Mouse (Mus musculus): ENCODE measurements around the gene Ptprf. TPM values are rescaled to one million over a fixed set of nuclear protein-coding genes. Genes with fewer than 3 reads are reported as not detected.

The Ptprf gene
- polyA plus RNA-seq, 1 experiment = 154 TPM

DNA sequence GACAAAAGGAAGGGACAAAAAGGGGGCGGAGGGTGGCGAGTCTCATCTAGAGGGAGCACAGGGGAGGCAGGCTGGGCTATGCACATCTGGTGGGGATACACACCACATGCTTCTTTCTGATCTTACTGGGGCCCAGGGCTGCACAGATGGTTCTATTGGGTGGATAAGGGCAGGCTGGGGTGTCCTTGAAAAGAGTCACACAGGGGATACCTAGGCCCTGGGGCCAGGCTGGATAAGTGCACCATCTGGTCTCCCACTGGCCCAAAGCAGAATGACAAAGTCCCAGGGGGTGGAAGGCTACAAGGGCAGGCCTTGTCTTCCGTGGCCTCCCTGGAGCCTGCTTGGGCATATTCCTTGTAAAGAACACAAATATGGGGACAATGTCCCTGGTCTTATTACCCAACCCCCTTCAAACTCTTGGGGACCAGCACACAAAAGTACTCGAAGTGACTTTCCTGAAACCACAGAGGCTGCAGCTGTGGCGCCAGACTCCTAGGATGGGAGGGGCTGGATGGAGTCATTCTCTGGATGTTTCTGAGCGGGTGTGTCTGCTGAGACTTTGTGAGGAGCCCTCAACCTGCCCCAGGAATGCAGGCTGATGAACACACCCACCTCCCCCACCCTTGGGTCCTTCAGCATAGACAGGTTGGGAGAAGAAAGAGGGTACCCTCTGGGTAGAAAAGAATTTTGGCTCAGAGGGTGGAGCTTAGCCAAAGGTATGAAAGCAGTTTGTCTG lies 62.0 kb downstream of the Ptprf start:
- DNase-seq (ENCODE audit: low read depth) = no peak
- no peak for TF ChIP-seq CTCF (IDR thresholded peaks at IDR 0.05; ENCODE audit: borderline replicate concordance, extremely low read depth, insufficient read depth, insufficient read length)
- TF ChIP-seq POLR2A (IDR thresholded peaks at IDR 0.05; ENCODE audit: borderline replicate concordance, extremely low read depth, insufficient read depth, insufficient read length, poor library complexity, severe bottlenecking) = no peak

DNA sequence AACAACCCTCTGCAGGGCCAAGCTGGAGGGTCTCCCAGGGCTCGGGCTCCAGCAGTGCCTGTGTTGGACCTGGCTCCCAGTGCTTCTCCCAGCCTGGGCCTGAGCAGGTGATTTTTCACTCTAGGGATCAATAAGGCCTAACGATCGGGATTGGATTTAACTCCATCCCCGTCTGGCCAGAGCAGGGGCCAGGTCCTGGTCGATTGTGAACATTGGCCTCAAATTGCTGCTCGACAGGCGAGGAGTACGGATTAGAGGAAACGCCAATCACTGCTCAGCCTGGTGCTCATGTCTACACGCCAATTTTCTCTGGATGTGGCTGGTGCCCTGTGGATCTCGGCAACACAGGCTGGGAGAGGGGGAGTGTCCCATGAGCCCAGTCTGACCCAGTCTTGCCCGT lies 63.8 kb downstream of the Ptprf start:
- TF ChIP-seq CTCF (IDR thresholded peaks at IDR 0.05; ENCODE audit: borderline replicate concordance, extremely low read depth, insufficient read depth, insufficient read length) = no peak
- no peak for TF ChIP-seq POLR2A (IDR thresholded peaks at IDR 0.05; ENCODE audit: borderline replicate concordance, extremely low read depth, insufficient read depth, insufficient read length, poor library complexity, severe bottlenecking)
- DNase-seq (ENCODE audit: low read depth) = no peak

DNA sequence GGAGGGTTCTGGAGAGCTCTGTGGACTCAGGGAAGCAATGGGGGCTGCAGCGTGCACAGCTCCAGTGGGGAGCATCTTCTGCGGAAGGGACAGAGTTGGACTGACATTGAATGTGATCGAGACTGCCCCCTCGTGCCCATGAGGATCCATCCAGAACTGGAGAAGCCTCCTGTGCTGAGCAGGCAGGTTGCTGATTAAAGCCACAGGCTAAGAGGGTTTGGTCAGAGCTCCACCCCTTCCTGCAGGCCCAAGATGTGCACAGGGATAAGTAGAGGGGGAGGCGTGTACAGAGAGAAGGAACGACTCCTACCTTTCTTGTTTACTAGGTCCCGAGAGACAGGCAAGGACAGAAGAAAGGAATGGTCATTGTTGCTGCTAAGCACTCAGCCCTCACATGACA lies 69.9 kb downstream of the Ptprf start:
- TF ChIP-seq CTCF (IDR thresholded peaks at IDR 0.05; ENCODE audit: borderline replicate concordance, extremely low read depth, insufficient read depth, insufficient read length) = no peak
- TF ChIP-seq POLR2A (IDR thresholded peaks at IDR 0.05; ENCODE audit: borderline replicate concordance, extremely low read depth, insufficient read depth, insufficient read length, poor library complexity, severe bottlenecking) = no peak

DNA sequence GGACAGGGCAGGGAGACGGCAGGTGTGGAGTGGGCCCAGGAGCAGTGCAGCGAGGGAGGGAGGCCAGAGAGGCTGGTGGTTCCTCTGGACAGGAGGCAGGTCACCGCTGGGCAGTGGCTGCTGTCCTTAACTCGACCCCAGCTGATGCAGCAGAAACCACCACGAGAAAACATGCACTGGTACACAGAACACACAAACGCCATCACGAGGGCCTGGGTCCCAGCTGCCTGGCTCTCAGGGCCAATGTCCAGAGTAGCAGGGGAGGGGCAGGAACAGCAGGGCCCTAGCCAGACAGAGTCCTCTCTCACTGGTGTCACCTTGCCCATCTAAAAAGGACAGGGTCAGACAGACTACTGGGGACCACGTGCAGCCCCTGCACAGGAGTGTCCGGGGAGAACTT lies 70.4 kb downstream of the Ptprf start:
- TF ChIP-seq POLR2A (IDR thresholded peaks at IDR 0.05; ENCODE audit: borderline replicate concordance, extremely low read depth, insufficient read depth, insufficient read length, poor library complexity, severe bottlenecking) (no peak), CTCF (IDR thresholded peaks at IDR 0.05; ENCODE audit: borderline replicate concordance, extremely low read depth, insufficient read depth, insufficient read length) (no peak)
- DNase-seq (ENCODE audit: low read depth) = no peak

More for the DNA sequence above, 69.9 kb downstream of the Ptprf start:
- no peak for DNase-seq (ENCODE audit: low read depth)

DNA sequence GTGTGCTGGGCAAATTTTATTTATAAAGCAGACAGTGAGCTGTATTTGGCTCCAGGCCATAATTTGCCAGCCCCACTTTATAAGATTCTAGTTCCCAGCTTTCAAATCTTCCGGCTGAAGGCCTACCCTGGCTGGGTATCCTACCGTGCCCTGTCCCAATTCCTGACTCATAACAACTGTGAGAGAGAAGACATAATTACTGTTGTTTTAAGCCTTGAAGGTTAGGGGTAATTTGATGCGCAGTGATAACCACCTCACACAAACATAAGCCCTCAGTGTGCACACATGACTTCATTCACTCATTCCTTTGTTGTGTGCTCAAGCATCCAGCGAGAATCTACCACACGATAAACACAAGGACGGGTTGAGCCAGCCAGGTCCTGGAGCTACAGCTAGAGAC lies 71.7 kb downstream of the Ptprf start:
- no peak for DNase-seq (ENCODE audit: low read depth)
- TF ChIP-seq POLR2A (IDR thresholded peaks at IDR 0.05; ENCODE audit: borderline replicate concordance, extremely low read depth, insufficient read depth, insufficient read length, poor library complexity, severe bottlenecking) (no peak), CTCF (IDR thresholded peaks at IDR 0.05; ENCODE audit: borderline replicate concordance, extremely low read depth, insufficient read depth, insufficient read length) (no peak)

DNA sequence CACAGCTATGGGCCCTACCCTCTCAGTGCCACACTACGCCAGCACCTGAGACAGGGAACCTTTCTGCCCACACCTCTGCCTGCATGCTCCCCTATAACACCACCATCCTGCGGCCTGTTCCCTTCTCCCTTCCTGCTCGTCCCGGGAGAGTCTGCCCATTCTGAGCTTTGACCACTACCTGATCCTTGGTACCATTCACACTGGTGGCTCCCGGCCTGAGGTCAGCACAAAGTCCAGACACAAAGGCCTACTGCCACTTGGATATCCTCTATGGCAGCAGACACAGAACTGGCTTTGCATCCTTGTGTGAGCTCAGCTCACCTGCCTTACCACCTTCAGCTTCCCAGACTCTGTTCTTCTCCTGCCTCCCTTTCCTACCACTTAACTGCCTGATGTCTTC lies 72.7 kb downstream of the Ptprf start:
- DNase-seq (ENCODE audit: low read depth) = no peak
- TF ChIP-seq POLR2A (IDR thresholded peaks at IDR 0.05; ENCODE audit: borderline replicate concordance, extremely low read depth, insufficient read depth, insufficient read length, poor library complexity, severe bottlenecking) = no peak
- no peak for TF ChIP-seq CTCF (IDR thresholded peaks at IDR 0.05; ENCODE audit: borderline replicate concordance, extremely low read depth, insufficient read depth, insufficient read length)

DNA sequence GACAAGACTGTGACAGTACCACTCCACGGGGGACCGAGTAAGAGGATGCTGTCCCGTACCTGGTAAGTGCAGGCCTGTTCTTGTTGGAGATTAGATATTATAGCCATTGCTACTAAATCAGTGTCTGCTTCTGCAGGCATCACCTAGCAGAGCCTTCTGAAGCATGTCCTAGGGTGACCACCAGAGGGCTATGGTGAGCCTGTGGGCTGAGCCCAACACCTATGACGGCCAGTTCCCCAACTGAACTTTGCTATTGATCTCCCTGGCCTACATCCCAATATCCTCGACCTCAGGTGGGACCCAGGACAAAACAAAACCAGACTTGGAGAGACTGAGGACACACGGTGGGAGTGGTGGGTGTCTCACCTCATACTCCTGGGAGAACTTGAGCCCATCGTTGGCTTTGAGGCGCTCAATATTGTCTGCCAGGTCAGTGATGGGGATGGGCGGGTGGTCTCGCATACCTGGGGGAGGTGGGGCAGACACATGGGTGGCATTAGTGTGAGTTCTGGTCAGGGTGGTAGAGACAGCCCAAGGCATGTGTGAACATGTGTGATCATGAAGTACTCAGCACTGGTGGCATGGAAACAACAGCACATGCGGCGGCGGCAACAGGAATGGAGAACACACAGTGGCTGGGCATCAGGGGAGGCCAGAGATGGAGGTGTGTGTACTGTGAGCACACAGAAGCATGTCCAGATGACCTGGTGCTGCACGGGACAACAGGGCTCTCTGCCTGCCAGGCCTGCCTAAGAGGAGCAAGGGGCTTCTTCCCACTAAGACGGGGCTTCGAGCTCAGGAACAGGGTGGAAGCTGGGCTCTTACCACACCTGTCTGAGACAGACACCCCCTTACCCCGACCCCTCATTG lies 74.2 kb downstream of the Ptprf start:
- peak; percentile 62 for DNase-seq (ENCODE audit: low read depth)
- peak; percentile 85 for TF ChIP-seq CTCF (IDR thresholded peaks at IDR 0.05; ENCODE audit: borderline replicate concordance, extremely low read depth, insufficient read depth, insufficient read length)
- no peak for TF ChIP-seq POLR2A (IDR thresholded peaks at IDR 0.05; ENCODE audit: borderline replicate concordance, extremely low read depth, insufficient read depth, insufficient read length, poor library complexity, severe bottlenecking)

DNA sequence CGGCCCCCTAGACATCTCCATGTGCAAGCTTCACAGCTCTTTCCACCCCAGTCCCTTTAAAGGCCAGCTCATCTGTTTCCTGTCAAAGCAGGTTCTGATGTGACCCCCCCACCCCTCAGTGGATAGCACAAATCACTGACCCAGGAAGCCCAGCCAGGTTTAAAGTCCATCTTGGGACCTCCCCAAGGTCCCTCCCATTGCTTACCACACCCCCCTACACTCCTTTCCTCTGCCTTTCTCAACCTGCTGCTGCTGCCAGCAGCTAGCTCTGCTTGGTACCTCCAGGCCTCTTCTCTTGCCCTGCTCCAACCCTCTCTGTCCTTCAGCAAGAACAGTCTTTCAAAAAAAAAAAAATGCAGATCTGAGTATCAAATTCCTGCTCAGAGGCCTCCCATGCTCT lies 76.3 kb downstream of the Ptprf start:
- DNase-seq (ENCODE audit: low read depth) = no peak
- TF ChIP-seq CTCF (IDR thresholded peaks at IDR 0.05; ENCODE audit: borderline replicate concordance, extremely low read depth, insufficient read depth, insufficient read length) = no peak
- no peak for TF ChIP-seq POLR2A (IDR thresholded peaks at IDR 0.05; ENCODE audit: borderline replicate concordance, extremely low read depth, insufficient read depth, insufficient read length, poor library complexity, severe bottlenecking)

DNA sequence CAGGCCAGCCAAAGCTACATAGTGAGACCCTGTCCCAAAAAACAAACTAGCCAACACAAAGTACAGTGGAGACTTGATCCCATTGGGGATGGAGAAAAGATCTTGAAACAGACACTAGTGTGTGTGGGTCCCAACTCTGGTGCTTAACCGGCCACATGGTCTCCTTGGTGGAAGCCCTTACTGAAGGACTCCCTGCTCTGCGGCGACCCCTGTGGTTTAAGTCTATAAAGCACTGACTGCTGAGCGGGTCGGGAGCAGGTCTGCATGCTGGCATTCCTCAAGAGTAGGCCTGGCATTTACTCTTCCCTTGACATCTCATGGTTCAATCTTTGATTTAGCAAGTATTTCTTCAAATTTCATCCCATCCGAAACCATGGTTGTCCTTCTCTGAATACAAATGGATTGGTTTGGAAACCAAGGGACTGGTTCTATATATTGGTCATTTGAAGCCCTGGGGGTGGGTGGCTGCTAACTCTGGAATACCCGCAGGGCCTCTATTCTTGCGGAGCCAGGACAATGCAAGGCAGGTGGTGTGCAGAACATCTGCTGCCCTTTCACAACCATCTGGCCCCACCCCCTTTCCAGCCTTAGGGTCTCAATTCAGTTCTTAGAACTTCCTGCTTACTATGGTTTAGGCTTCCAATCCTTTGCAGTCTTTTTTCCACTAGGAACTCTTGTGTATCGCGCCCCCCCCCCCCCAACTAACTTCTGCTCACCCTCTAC lies 84.1 kb downstream of the Ptprf start:
- peak; percentile 22 for DNase-seq (ENCODE audit: low read depth)
- TF ChIP-seq CTCF (IDR thresholded peaks at IDR 0.05; ENCODE audit: borderline replicate concordance, extremely low read depth, insufficient read depth, insufficient read length) = peak; percentile 8; the same call in 1 of the 2 replicates
- TF ChIP-seq POLR2A (IDR thresholded peaks at IDR 0.05; ENCODE audit: borderline replicate concordance, extremely low read depth, insufficient read depth, insufficient read length, poor library complexity, severe bottlenecking) = no peak

DNA sequence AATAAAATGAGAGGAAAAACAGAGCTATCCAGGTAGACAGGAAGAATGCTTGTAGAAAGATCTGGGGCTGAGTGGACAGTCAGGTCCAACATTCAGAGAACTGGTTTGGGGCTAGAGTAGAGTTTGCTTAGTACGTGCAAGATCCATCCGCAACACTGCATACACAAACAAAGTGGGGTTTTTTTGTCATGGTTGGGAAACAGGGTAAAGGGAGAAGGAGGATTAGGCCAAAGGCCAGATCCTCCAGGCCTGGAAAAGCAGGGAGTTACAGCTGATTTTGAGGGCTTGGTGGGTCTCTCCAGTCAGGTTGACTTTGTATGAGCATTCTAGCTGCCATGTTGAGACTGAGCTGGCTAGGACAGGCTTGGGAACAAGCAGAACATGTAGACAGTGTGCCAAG lies 85.3 kb downstream of the Ptprf start:
- no peak for TF ChIP-seq CTCF (IDR thresholded peaks at IDR 0.05; ENCODE audit: borderline replicate concordance, extremely low read depth, insufficient read depth, insufficient read length)
- TF ChIP-seq POLR2A (IDR thresholded peaks at IDR 0.05; ENCODE audit: borderline replicate concordance, extremely low read depth, insufficient read depth, insufficient read length, poor library complexity, severe bottlenecking) = no peak
- no peak for DNase-seq (ENCODE audit: low read depth)

DNA sequence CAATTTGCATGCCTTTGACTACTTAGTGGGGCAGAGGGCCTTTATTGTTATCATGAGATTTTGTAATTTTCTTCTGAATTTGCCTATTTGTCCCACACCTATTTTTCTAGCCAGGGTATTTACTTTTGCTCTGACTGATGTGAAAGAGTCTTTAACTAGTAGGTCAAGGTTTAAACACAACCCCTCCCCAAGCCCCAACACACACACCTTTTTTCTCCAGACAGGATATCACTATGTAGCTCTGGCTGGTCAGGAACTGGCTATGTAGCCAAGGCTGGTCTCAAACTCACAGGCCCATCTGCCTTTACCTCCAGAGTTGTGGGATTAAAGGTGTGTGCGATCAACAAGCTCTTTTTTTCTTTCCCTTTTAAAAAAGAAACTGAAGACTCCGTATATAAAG lies 92.1 kb downstream of the Ptprf start:
- no peak for TF ChIP-seq POLR2A (IDR thresholded peaks at IDR 0.05; ENCODE audit: borderline replicate concordance, extremely low read depth, insufficient read depth, insufficient read length, poor library complexity, severe bottlenecking)
- no peak for TF ChIP-seq CTCF (IDR thresholded peaks at IDR 0.05; ENCODE audit: borderline replicate concordance, extremely low read depth, insufficient read depth, insufficient read length)
- no peak for DNase-seq (ENCODE audit: low read depth)

All from brain, embryonic 14.5 days (tissue).